Mouse (Mus musculus): ENCODE measurements at regions not wholly inside any gene's neighbourhood (a gene's known extent, or its start where the extent isn't known, plus 50 kb on each side); places are given as distances from the start of the nearest gene placed in this dataset.

- no peak overlapping the region for H3K27ac ChIP-seq
- no peak overlapping the region for H3K4me3 ChIP-seq
- WGBS: 92% methylated on average over 13 of the region's 13 CpGs
- H3K4me2 ChIP-seq (replicated peaks): no peak overlapping the region
- H3K36me3 ChIP-seq: no peaks in the 10 kb centered on the region
- no peaks in the 10 kb centered on the region for H3K9me3 ChIP-seq (replicated peaks)
- ATAC-seq (ENCODE audit: low FRiP score): no peak
- peaks cover 2% of the 10 kb centered on the region; the same call in 1 of the 2 replicates for H3K27me3 ChIP-seq
- no peak overlapping the region for H3K9ac ChIP-seq
- peaks cover 36% of the 10 kb centered on the region for H3K4me1 ChIP-seq
These were observed 247.4 kb downstream of the Bcl11b start for GRCm38 (mm10) chr12:107755820-107756517.

- 36% methylated on average over 10 of the region's 10 CpGs for WGBS
- H3K4me1 ChIP-seq: peaks cover 33% of the 10 kb centered on the region
These were observed 246.2 kb downstream of the Bcl11b start for GRCm38 (mm10) chr12:107757184-107757583.

GRCm38 (mm10) chr12:107757996-107758791 is 245.2 kb downstream of the Bcl11b start:
- H3K27me3 ChIP-seq: peaks cover 2% of the 10 kb centered on the region; the same call in 1 of the 2 replicates
- H3K27ac ChIP-seq: no peak overlapping the region
- peak overlapping the region; percentile 6 for H3K4me2 ChIP-seq (replicated peaks)
- no peaks in the 10 kb centered on the region for H3K36me3 ChIP-seq
- no peak overlapping the region for H3K4me3 ChIP-seq
- no peaks in the 10 kb centered on the region for H3K9me3 ChIP-seq (replicated peaks)
- H3K9ac ChIP-seq: 0 out of 2 replicates have a peak overlapping the region, but pooled peaks have one; percentile 13
- 13% methylated on average over 13 of the region's 16 CpGs for WGBS
- H3K4me1 ChIP-seq: peaks cover 23% of the 10 kb centered on the region
- ATAC-seq (ENCODE audit: low FRiP score): peak; percentile 59

More at GRCm38 (mm10) chr12:107757184-107757583, 246.2 kb downstream of the Bcl11b start:
- ATAC-seq (ENCODE audit: low FRiP score): no peak
- H3K9me3 ChIP-seq (replicated peaks): no peaks in the 10 kb centered on the region
- H3K36me3 ChIP-seq: no peaks in the 10 kb centered on the region
- H3K9ac ChIP-seq: no peak overlapping the region
- H3K27ac ChIP-seq: no peak overlapping the region
- H3K4me2 ChIP-seq (replicated peaks): no peak overlapping the region
- H3K4me3 ChIP-seq: no peak overlapping the region
- H3K27me3 ChIP-seq: peaks cover 2% of the 10 kb centered on the region; the same call in 1 of the 2 replicates

- Histone ChIP-seq H3K36me3 (no peaks in the 10 kb centered on the region), H3K9me3 (replicated peaks) (no peaks in the 10 kb centered on the region), H3K27me3 (peaks cover 2% of the 10 kb centered on the region; the same call in 1 of the 2 replicates), H3K4me2 (replicated peaks) (no peak overlapping the region), H3K9ac (no peak overlapping the region), H3K27ac (no peak overlapping the region), H3K4me1 (peaks cover 19% of the 10 kb centered on the region), H3K4me3 (no peak overlapping the region)
- no peak for ATAC-seq (ENCODE audit: low FRiP score)
- WGBS: 72% methylated on average over 5 of the region's 5 CpGs
These were observed 244.1 kb downstream of the Bcl11b start for GRCm38 (mm10) chr12:107759291-107759690.

GRCm38 (mm10) chr12:107759911-107760310 is 243.5 kb downstream of the Bcl11b start:
- Histone ChIP-seq H3K36me3 (no peaks in the 10 kb centered on the region), H3K9ac (no peak overlapping the region), H3K4me2 (replicated peaks) (no peak overlapping the region), H3K4me3 (no peak overlapping the region), H3K27ac (no peak overlapping the region), H3K4me1 (peaks cover 19% of the 10 kb centered on the region), H3K27me3 (peaks cover 2% of the 10 kb centered on the region; the same call in 1 of the 2 replicates), H3K9me3 (replicated peaks) (no peaks in the 10 kb centered on the region)
- no peak for ATAC-seq (ENCODE audit: low FRiP score)
- 81% methylated on average over 4 of the region's 4 CpGs for WGBS

- WGBS: 83% methylated on average over 4 of the region's 4 CpGs
- no peaks in the 10 kb centered on the region for H3K9me3 ChIP-seq (replicated peaks)
- H3K9ac ChIP-seq: no peak overlapping the region
- H3K4me1 ChIP-seq: peaks cover 12% of the 10 kb centered on the region
- no peak for ATAC-seq (ENCODE audit: low FRiP score)
- H3K27me3 ChIP-seq: no peaks in the 10 kb centered on the region; the same call in 1 of the 2 replicates
- no peaks in the 10 kb centered on the region for H3K36me3 ChIP-seq
- no peak overlapping the region for H3K4me2 ChIP-seq (replicated peaks)
- H3K27ac ChIP-seq: no peak overlapping the region
- H3K4me3 ChIP-seq: no peak overlapping the region
These were observed 241.3 kb downstream of the Bcl11b start for GRCm38 (mm10) chr12:107762140-107762539.

- Histone ChIP-seq H3K36me3 (no peaks in the 10 kb centered on the region), H3K4me1 (0 out of 2 replicates have a peak, but pooled peaks cover 3% of the 10 kb centered on the region), H3K27me3 (no peaks in the 10 kb centered on the region), H3K27ac (no peak overlapping the region), H3K4me2 (replicated peaks) (no peak overlapping the region), H3K4me3 (no peak overlapping the region), H3K9me3 (replicated peaks) (no peaks in the 10 kb centered on the region), H3K9ac (no peak overlapping the region)
- 70% methylated on average over 13 of the region's 13 CpGs for WGBS
- no peak for ATAC-seq (ENCODE audit: low FRiP score)
These were observed 233.4 kb downstream of the Bcl11b start for GRCm38 (mm10) chr12:107769801-107770515.

GRCm38 (mm10) chr12:107770516-107770836 is 232.9 kb downstream of the Bcl11b start:
- Histone ChIP-seq H3K4me3 (no peak overlapping the region), H3K27me3 (no peaks in the 10 kb centered on the region), H3K9ac (no peak overlapping the region), H3K9me3 (replicated peaks) (no peaks in the 10 kb centered on the region), H3K27ac (no peak overlapping the region), H3K4me1 (0 out of 2 replicates have a peak, but pooled peaks cover 3% of the 10 kb centered on the region), H3K36me3 (no peaks in the 10 kb centered on the region), H3K4me2 (replicated peaks) (no peak overlapping the region)
- no peak for ATAC-seq (ENCODE audit: low FRiP score)
- WGBS: 29% methylated on average over 5 of the region's 5 CpGs

GRCm38 (mm10) chr12:107771325-107771724 is 232.1 kb downstream of the Bcl11b start:
- Histone ChIP-seq H3K9ac (no peak overlapping the region), H3K4me1 (0 out of 2 replicates have a peak, but pooled peaks cover 3% of the 10 kb centered on the region), H3K27me3 (no peaks in the 10 kb centered on the region), H3K36me3 (no peaks in the 10 kb centered on the region), H3K27ac (no peak overlapping the region), H3K9me3 (replicated peaks) (no peaks in the 10 kb centered on the region), H3K4me3 (no peak overlapping the region), H3K4me2 (replicated peaks) (no peak overlapping the region)
- ATAC-seq (ENCODE audit: low FRiP score): no peak
- 76% methylated on average over 2 of the region's 2 CpGs for WGBS

GRCm38 (mm10) chr12:107771809-107772208 is 231.6 kb downstream of the Bcl11b start:
- no peaks in the 10 kb centered on the region for H3K27me3 ChIP-seq
- no peaks in the 10 kb centered on the region for H3K9me3 ChIP-seq (replicated peaks)
- H3K4me3 ChIP-seq: no peak overlapping the region
- 45% methylated on average over 3 of the region's 3 CpGs for WGBS
- no peak overlapping the region for H3K27ac ChIP-seq
- no peaks in the 10 kb centered on the region for H3K36me3 ChIP-seq
- ATAC-seq (ENCODE audit: low FRiP score): no peak
- H3K4me2 ChIP-seq (replicated peaks): no peak overlapping the region
- no peak overlapping the region for H3K9ac ChIP-seq
- 0 out of 2 replicates have a peak, but pooled peaks cover 3% of the 10 kb centered on the region for H3K4me1 ChIP-seq

GRCm38 (mm10) chr12:107778046-107778445 is 225.4 kb downstream of the Bcl11b start:
- WGBS: 69% methylated on average over 9 of the region's 9 CpGs

More at GRCm38 (mm10) chr12:107778046-107778445, 225.4 kb downstream of the Bcl11b start:
- Histone ChIP-seq H3K9ac (no peak overlapping the region), H3K4me1 (no peaks in the 10 kb centered on the region), H3K4me3 (no peak overlapping the region), H3K9me3 (replicated peaks) (no peaks in the 10 kb centered on the region), H3K27ac (no peak overlapping the region), H3K27me3 (no peaks in the 10 kb centered on the region), H3K4me2 (replicated peaks) (no peak overlapping the region), H3K36me3 (no peaks in the 10 kb centered on the region)
- no peak for ATAC-seq (ENCODE audit: low FRiP score)

All from hindbrain, embryonic 12.5 days (tissue).